Mouse (Mus musculus): ENCODE data around the gene Mapk3. TPM values are rescaled to one million over a fixed set of nuclear protein-coding genes. Genes with fewer than 3 reads are reported as not detected.
A peak's percentile ranks its signal among the peaks of the same experiment; 100 is the strongest.

Mapk3 gene
- polyA plus RNA-seq, 1 experiment from 2014 or later: 63.6 TPM

GRCm38 (mm10) chr7:126740132-126740735 lies 19.2 kb upstream of the Mapk3 start:
- H3K9ac ChIP-seq: no peak overlapping the region
- H3K27me3 ChIP-seq: no peaks in the 10 kb centered on the region
- peaks cover 6% of the 10 kb centered on the region; the same call in 1 of the 2 replicates for H3K4me1 ChIP-seq
- no peak for ATAC-seq (ENCODE audit: low FRiP score)
- no peak overlapping the region for H3K27ac ChIP-seq
- H3K9me3 ChIP-seq (replicated peaks): no peaks in the 10 kb centered on the region
- no peaks in the 10 kb centered on the region for H3K36me3 ChIP-seq
- 78% methylated on average over 13 of the region's 13 CpGs for WGBS
- no peak overlapping the region for H3K4me3 ChIP-seq
- no peak overlapping the region for H3K4me2 ChIP-seq (replicated peaks)

GRCm38 (mm10) chr7:126740977-126741376 lies 18.4 kb upstream of the Mapk3 start:
- no peak for ATAC-seq (ENCODE audit: low FRiP score)
- WGBS: 87% methylated on average over 5 of the region's 5 CpGs
- no peaks in the 10 kb centered on the region for H3K36me3 ChIP-seq
- no peak overlapping the region for H3K4me2 ChIP-seq (replicated peaks)
- H3K27ac ChIP-seq: no peak overlapping the region
- no peak overlapping the region for H3K9ac ChIP-seq
- H3K4me3 ChIP-seq: no peak overlapping the region
- no peaks in the 10 kb centered on the region for H3K27me3 ChIP-seq
- peaks cover 6% of the 10 kb centered on the region; the same call in 1 of the 2 replicates for H3K4me1 ChIP-seq
- no peaks in the 10 kb centered on the region for H3K9me3 ChIP-seq (replicated peaks)

GRCm38 (mm10) chr7:126741452-126741851 lies 17.9 kb upstream of the Mapk3 start:
- H3K4me3 ChIP-seq: no peak overlapping the region
- no peak overlapping the region for H3K27ac ChIP-seq
- no peak overlapping the region for H3K9ac ChIP-seq
- peaks cover 6% of the 10 kb centered on the region; the same call in 1 of the 2 replicates for H3K4me1 ChIP-seq
- no peaks in the 10 kb centered on the region for H3K9me3 ChIP-seq (replicated peaks)
- 89% methylated on average over 5 of the region's 5 CpGs for WGBS
- ATAC-seq (ENCODE audit: low FRiP score): no peak
- H3K4me2 ChIP-seq (replicated peaks): no peak overlapping the region
- no peaks in the 10 kb centered on the region for H3K27me3 ChIP-seq
- no peaks in the 10 kb centered on the region for H3K36me3 ChIP-seq

- no peaks in the 10 kb centered on the region for H3K27me3 ChIP-seq
- H3K27ac ChIP-seq: no peak overlapping the region
- H3K36me3 ChIP-seq: no peaks in the 10 kb centered on the region
- no peak for ATAC-seq (ENCODE audit: low FRiP score)
- no peak overlapping the region for H3K9ac ChIP-seq
- H3K4me1 ChIP-seq: peaks cover 6% of the 10 kb centered on the region; the same call in 1 of the 2 replicates
- no peaks in the 10 kb centered on the region for H3K9me3 ChIP-seq (replicated peaks)
- WGBS: 90% methylated on average over 13 of the region's 13 CpGs
- H3K4me2 ChIP-seq (replicated peaks): no peak overlapping the region
- no peak overlapping the region for H3K4me3 ChIP-seq
These were observed 17.4 kb upstream of the Mapk3 start for GRCm38 (mm10) chr7:126741964-126742482.

GRCm38 (mm10) chr7:126746066-126746465 lies 13.3 kb upstream of the Mapk3 start:
- no peak for ATAC-seq (ENCODE audit: low FRiP score)
- Histone ChIP-seq H3K27me3 (no peaks in the 10 kb centered on the region), H3K4me1 (no peaks in the 10 kb centered on the region), H3K4me3 (no peak overlapping the region), H3K27ac (no peak overlapping the region), H3K9me3 (replicated peaks) (no peaks in the 10 kb centered on the region), H3K36me3 (no peaks in the 10 kb centered on the region), H3K9ac (no peak overlapping the region), H3K4me2 (replicated peaks) (no peak overlapping the region)
- 90% methylated on average over 12 of the region's 12 CpGs for WGBS

GRCm38 (mm10) chr7:126746798-126747197 lies 12.6 kb upstream of the Mapk3 start:
- Histone ChIP-seq H3K36me3 (no peaks in the 10 kb centered on the region), H3K27ac (no peak overlapping the region), H3K4me2 (replicated peaks) (no peak overlapping the region), H3K27me3 (no peaks in the 10 kb centered on the region), H3K4me3 (no peak overlapping the region), H3K9ac (no peak overlapping the region), H3K9me3 (replicated peaks) (no peaks in the 10 kb centered on the region), H3K4me1 (no peaks in the 10 kb centered on the region)
- WGBS: 38% methylated on average over 6 of the region's 6 CpGs
- ATAC-seq (ENCODE audit: low FRiP score): no peak

- ATAC-seq (ENCODE audit: low FRiP score): no peak
- no peak overlapping the region for H3K9ac ChIP-seq
- no peaks in the 10 kb centered on the region for H3K36me3 ChIP-seq
- H3K27me3 ChIP-seq: no peaks in the 10 kb centered on the region
- WGBS: 76% methylated on average over 7 of the region's 7 CpGs
- no peak overlapping the region for H3K4me3 ChIP-seq
- H3K4me1 ChIP-seq: no peaks in the 10 kb centered on the region
- H3K9me3 ChIP-seq (replicated peaks): no peaks in the 10 kb centered on the region
- no peak overlapping the region for H3K4me2 ChIP-seq (replicated peaks)
- no peak overlapping the region for H3K27ac ChIP-seq
These were observed 10.6 kb upstream of the Mapk3 start for GRCm38 (mm10) chr7:126748824-126749223.

GRCm38 (mm10) chr7:126749582-126750343 lies 9.6 kb upstream of the Mapk3 start:
- Histone ChIP-seq H3K4me1 (peaks cover 4% of the 10 kb centered on the region; the same call in 1 of the 2 replicates), H3K27ac (no peak overlapping the region), H3K4me2 (replicated peaks) (no peak overlapping the region), H3K9ac (no peak overlapping the region), H3K9me3 (replicated peaks) (no peaks in the 10 kb centered on the region), H3K4me3 (no peak overlapping the region), H3K27me3 (no peaks in the 10 kb centered on the region), H3K36me3 (no peaks in the 10 kb centered on the region)
- WGBS: 96% methylated on average over 17 of the region's 17 CpGs
- ATAC-seq (ENCODE audit: low FRiP score): no peak

GRCm38 (mm10) chr7:126754866-126755265 lies 4.5 kb upstream of the Mapk3 start:
- Histone ChIP-seq H3K27me3 (no peaks in the 10 kb centered on the region), H3K4me2 (replicated peaks) (peak overlapping the region; percentile 29), H3K27ac (no peak overlapping the region), H3K9ac (no peak overlapping the region), H3K4me3 (no peak overlapping the region), H3K4me1 (peaks cover 10% of the 10 kb centered on the region; the same call in 1 of the 2 replicates), H3K36me3 (no peaks in the 10 kb centered on the region), H3K9me3 (replicated peaks) (no peaks in the 10 kb centered on the region)
- WGBS: 1% methylated on average over 9 of the region's 9 CpGs
- no peak for ATAC-seq (ENCODE audit: low FRiP score)

- Histone ChIP-seq H3K4me2 (replicated peaks) (no peak overlapping the region), H3K9me3 (replicated peaks) (no peaks in the 10 kb centered on the region), H3K4me1 (peaks cover 40% of the 10 kb centered on the region), H3K27ac (no peak overlapping the region), H3K27me3 (no peaks in the 10 kb centered on the region), H3K4me3 (no peak overlapping the region), H3K36me3 (peaks cover 7% of the 10 kb centered on the region), H3K9ac (no peak overlapping the region)
- 62% methylated on average over 7 of the region's 7 CpGs for WGBS
- peak; percentile 5; the same call in 1 of the 2 replicates for ATAC-seq (ENCODE audit: low FRiP score)
These were observed 862 bp upstream of the Mapk3 start for GRCm38 (mm10) chr7:126758539-126758938.

- peak; percentile 71 for ATAC-seq (ENCODE audit: low FRiP score)
- no peaks in the 10 kb centered on the region for H3K27me3 ChIP-seq
- no peaks in the 10 kb centered on the region for H3K9me3 ChIP-seq (replicated peaks)
- H3K27ac ChIP-seq: peak overlapping the region; percentile 89
- peaks cover 35% of the 10 kb centered on the region for H3K4me1 ChIP-seq
- peak overlapping the region; percentile 74 for H3K4me3 ChIP-seq
- H3K36me3 ChIP-seq: peaks cover 20% of the 10 kb centered on the region
- H3K4me2 ChIP-seq (replicated peaks): peak overlapping the region; percentile 88
- 1% methylated on average over 24 of the region's 24 CpGs for WGBS
- H3K9ac ChIP-seq: peak overlapping the region; percentile 90
These were observed 430 bp downstream of the Mapk3 start for GRCm38 (mm10) chr7:126759672-126760390.

GRCm38 (mm10) chr7:126760391-126760802 lies 996 bp downstream of the Mapk3 start:
- 21% methylated on average over 3 of the region's 3 CpGs for WGBS
- Histone ChIP-seq H3K4me2 (replicated peaks) (peak overlapping the region; percentile 88), H3K4me3 (peak overlapping the region; percentile 74), H3K27me3 (no peaks in the 10 kb centered on the region), H3K9ac (peak overlapping the region; percentile 90), H3K4me1 (peaks cover 30% of the 10 kb centered on the region), H3K27ac (peak overlapping the region; percentile 89), H3K36me3 (peaks cover 26% of the 10 kb centered on the region), H3K9me3 (replicated peaks) (no peaks in the 10 kb centered on the region)
- ATAC-seq (ENCODE audit: low FRiP score): peak; percentile 7; the same call in 1 of the 2 replicates

All from hindbrain, embryonic 12.5 days (tissue).